Mouse (Mus musculus) gastrocnemius, postnatal 36 days (tissue): ENCODE data around the gene Rnf166. TPM values are rescaled to one million over a fixed set of nuclear protein-coding genes. Genes with fewer than 3 reads are reported as not detected.

ENCODE experiments used
- DNase-seq, 2 experiments: peaks; one replicate each; pipeline ENCODE4 v3.0.0; 2022
- intact Hi-C: fragments of 180-260 bp; cut with DNase I; formaldehyde crosslinking; loops from one replicate; pipeline ENCODE4 v1.15.1; 2025
- microRNA-seq, 2 experiments: library from miRNA; unstranded; fragments of <30 nt; microRNA quantifications; one replicate each; pipeline ENCODE4 v1.2.0; 2021
- total RNA-seq, 2 experiments: library from RNA; stranded (reverse); gene quantifications; 2 replicates each; pipeline ENCODE4 v1.2.3; 2021

The Rnf166 gene
- total RNA-seq, 2 experiments from 2014 or later, result 29.2 to 30.6 TPM

DNA sequence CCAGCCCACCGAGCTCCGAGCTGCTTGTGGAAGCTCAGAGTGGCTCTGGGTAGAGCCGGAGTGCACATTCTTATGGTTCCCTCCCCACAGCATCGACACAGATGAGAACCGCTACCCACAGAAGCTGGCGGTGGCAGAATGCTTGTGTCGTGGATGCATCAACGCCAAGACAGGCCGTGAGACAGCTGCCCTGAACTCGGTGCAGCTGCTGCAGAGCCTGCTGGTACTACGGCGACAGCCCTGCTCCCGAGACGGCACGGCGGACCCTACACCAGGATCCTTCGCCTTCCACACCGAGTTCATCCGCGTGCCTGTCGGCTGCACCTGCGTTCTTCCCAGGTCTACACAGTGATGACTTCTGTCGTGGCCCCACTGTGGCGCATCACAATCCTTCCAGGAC lies 52.6 kb downstream of the Rnf166 start:
- intact Hi-C loops, result no loop called here
- DNase-seq, result no peak

DNA sequence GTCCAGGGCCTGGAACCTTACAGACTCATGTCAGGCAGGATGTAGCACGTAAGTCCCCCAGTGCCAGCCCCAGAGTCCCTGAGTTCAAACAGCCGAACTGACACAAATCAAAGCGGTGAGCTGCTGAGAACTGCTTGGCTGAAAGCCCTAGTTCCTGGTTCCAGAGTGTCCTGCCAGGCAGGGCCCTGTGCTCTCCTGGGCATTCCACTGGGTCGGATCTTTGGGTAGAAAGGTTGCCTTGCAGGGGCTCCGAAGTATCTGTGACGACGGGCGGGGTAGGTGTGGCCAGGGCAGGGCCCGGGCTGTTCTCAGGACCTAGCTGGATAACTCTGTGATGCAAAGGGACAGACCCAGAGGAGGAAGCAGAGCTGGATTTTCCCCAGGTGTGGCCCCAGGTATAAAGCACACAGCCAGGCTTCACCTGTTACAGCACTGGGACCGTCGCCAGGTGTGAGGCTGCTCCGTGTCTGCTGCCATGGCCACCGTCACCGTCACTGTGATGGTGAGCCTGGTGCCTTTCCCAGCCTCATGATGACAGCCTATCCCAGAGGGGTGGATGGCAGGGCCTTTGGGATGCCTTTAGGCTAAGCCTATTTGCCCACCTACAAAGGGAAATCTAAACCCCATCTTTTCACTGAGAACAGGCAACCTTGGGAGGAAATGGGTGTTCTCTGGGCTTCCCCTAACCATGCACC lies 54.3 kb downstream of the Rnf166 start, which contains the start of gene Il17c:
TSS of gene Il17c (plus strand) at position 645 of the 695 bp plus-strand sequence.
- no peak for DNase-seq
- intact Hi-C loops, result no loop called here

DNA sequence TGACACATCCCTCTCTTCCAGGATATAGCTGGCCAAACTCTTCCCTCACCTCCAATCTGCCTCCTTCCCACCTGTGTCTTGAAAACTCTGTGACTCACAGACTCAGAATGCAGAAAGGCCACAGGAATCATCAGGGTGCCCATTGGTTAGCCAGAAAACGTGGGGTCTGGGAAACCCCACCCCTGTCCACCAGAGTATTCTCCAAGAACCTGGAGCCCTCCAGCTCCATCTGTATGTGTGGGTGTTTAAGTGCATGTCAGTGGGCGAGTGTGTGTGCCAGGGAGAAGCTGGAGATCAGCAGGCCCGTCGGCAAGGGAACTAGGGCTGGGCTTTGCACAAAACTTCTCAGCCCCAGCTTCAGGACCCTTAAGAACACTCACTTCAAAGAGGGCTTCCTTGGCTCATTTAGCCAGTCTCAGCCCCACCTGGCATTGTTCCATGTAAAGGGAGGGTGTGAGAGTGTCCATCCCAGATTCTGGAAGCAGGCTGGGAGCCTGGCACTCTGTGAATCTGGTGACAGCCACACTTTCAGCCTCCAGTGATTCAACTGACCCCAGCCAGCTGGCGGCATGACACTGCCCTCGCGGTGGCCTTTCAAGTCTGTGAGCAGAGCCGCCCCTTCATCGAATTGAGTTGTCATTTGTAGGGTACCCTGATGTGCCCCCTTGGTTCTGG lies 55.8 kb downstream of the Rnf166 start:
- DNase-seq, result no peak
- intact Hi-C loops, result no loop called here

Small RNA genes within 50 kb of the gene (microRNA-seq; reads per million reads assigned to microRNA genes)
- gene Gm24366, result 0 reads per million in 2 experiments

Other genes with a start within 250 kb of the Rnf166 start
- gene Zfpm1, start 193.9 kb downstream of the Rnf166 start, total RNA-seq, result 1 to 10 TPM; 5.6 to 8.9 TPM
- not detected for gene Trhr2, start 115.3 kb downstream of the Rnf166 start, total RNA-seq
- 10 to 100 TPM; 21.1 to 24.2 TPM for gene Zc3h18, start 99.5 kb downstream of the Rnf166 start, total RNA-seq
- gene Il17c, start 54.0 kb downstream of the Rnf166 start, total RNA-seq, result not detected
- 1 to 10 TPM; 7.5 to 7.7 TPM for gene Cyba, start 43.1 kb downstream of the Rnf166 start, total RNA-seq
- gene Mvd, start 32.6 kb downstream of the Rnf166 start, total RNA-seq, result 1 to 10 TPM; 3.9 to 4.1 TPM
- gene Snai3, start 15.3 kb downstream of the Rnf166 start, total RNA-seq, result 10 to 100 TPM in 1 of 2 experiments, 1 to 10 TPM in 1; 6.8 to 13.3 TPM
- 1 to 10 TPM; 5.0 to 5.7 TPM for gene Ctu2, start 79 bp upstream of the Rnf166 start, total RNA-seq
- gene Piezo1, start 75.3 kb upstream of the Rnf166 start, total RNA-seq, result 10 to 100 TPM; 14.3 to 15.9 TPM
- 1 to 10 TPM in 1 of 2 experiments, under 1 TPM in 1; 0.76 to 1.2 TPM for gene Cdt1, start 92.0 kb upstream of the Rnf166 start, total RNA-seq
- gene Aprt, start 100.8 kb upstream of the Rnf166 start, total RNA-seq, result 10 to 100 TPM; 35.4 to 45.3 TPM
- 1 to 10 TPM; 1.3 to 1.6 TPM for gene Galns, start 135.4 kb upstream of the Rnf166 start, total RNA-seq
- gene Trappc2l, start 135.6 kb upstream of the Rnf166 start, total RNA-seq, result 10 to 100 TPM; 38.2 to 40.6 TPM
- gene Pabpn1l, start 146.7 kb upstream of the Rnf166 start, total RNA-seq, result not detected
- 10 to 100 TPM; 17.0 to 18.7 TPM for gene Cbfa2t3, start 223.0 kb upstream of the Rnf166 start, total RNA-seq